In genomic region chr2:25931249-25931859, GRCm38 (mm10) we compare ENCODE assay signal across 8 mouse cellular contexts. TPM values are rescaled to one million over a fixed set of nuclear protein-coding genes. Genes with fewer than 3 reads are reported as not detected.
DNase-seq lines count a peak whose midpoint lies in the region; ATAC-seq and TF ChIP-seq lines count a peak whose summit lies in the region.

No protein-coding gene starts in this region.

- H3K27ac ChIP-seq in heart, embryonic 10.5 days, result no peak overlapping the region
- no peak overlapping the region for H3K27ac ChIP-seq in thymus, adult 2 months (ENCODE audit: control insufficient read depth, insufficient read depth, low read length)

- intact Hi-C loops in heart, postnatal 14 days (cut with DNase I), result loop anchor here (5.0 kb wide), 2 partner anchors 94 to 206 kb away; no protein-coding TSS in a partner anchor

- no peaks in the 10 kb centered on the region for H3K9me3 ChIP-seq in heart, embryonic 10.5 days

- peak; percentile 23 to 28 for DNase-seq in heart, postnatal 14 days
- no peak for DNase-seq in heart, embryonic 10.5 days (ENCODE audit: low spot score)
- DNase-seq in thymus, adult 2 months, result peak; percentile 22
- no peak for DNase-seq in thymus, adult 18-20 months
- DNase-seq in lung, adult 2 months, result no peak
- DNase-seq in ovary, postnatal 14 days (ENCODE audit: low spot score), result no peak
- no peak for DNase-seq in layer of hippocampus, adult 9-11 months

- TF ChIP-seq POLR2A in thymus, adult 2 months (IDR thresholded peaks at IDR 0.05; ENCODE audit: control insufficient read depth, extremely low read depth, insufficient read depth, low read length, poor library complexity), result no peak
- TF ChIP-seq POLR2A in lung, adult 2 months (IDR thresholded peaks at IDR 0.05; ENCODE audit: borderline replicate concordance, extremely low read depth, low read depth, low read length), result no peak

- WGBS in heart, embryonic 10.5 days, result 81% methylated on average over 6 of the region's 6 CpGs
- WGBS in thymus, adult 2 months, result 90% methylated on average over 6 of the region's 6 CpGs
- 77% methylated on average over 6 of the region's 6 CpGs for WGBS in lung, adult 2 months

- ATAC-seq in common myeloid progenitor, adult 5-6 weeks (replicated peaks; ENCODE audit: low read depth, poor library complexity, severe bottlenecking), result peak; percentile 54

- TF ChIP-seq CTCF in thymus, adult 2 months (IDR thresholded peaks at IDR 0.05; ENCODE audit: borderline replicate concordance, control insufficient read depth, extremely low read depth, insufficient read depth, low read length, poor library complexity), result no peak
- TF ChIP-seq CTCF in lung, adult 2 months (IDR thresholded peaks at IDR 0.05; ENCODE audit: insufficient read depth, low read length), result peak; percentile 57; the same call in 1 of the 2 replicates

- H3K27me3 ChIP-seq in heart, embryonic 10.5 days (ENCODE audit: insufficient read depth, poor library complexity, severe bottlenecking), result no peaks in the 10 kb centered on the region
- no peaks in the 10 kb centered on the region for H3K27me3 ChIP-seq in thymus, adult 2 months (ENCODE audit: control insufficient read depth, insufficient read depth, low read length)

- H3K36me3 ChIP-seq in heart, embryonic 10.5 days, result peaks cover 92% of the 10 kb centered on the region
- H3K36me3 ChIP-seq in thymus, adult 2 months (ENCODE audit: control insufficient read depth, insufficient read depth, low read length), result peaks cover 42% of the 10 kb centered on the region

- H3K4me1 ChIP-seq in heart, embryonic 10.5 days, result no peaks in the 10 kb centered on the region
- H3K4me1 ChIP-seq in thymus, adult 2 months (replicated peaks; ENCODE audit: control insufficient read depth, insufficient read depth, low read length), result no peaks in the 10 kb centered on the region
- no peaks in the 10 kb centered on the region for H3K4me1 ChIP-seq in lung, adult 2 months (ENCODE audit: control insufficient read depth, insufficient read depth, low read length)

- no peak overlapping the region for H3K4me3 ChIP-seq in heart, embryonic 10.5 days
- no peak overlapping the region for H3K4me3 ChIP-seq in thymus, adult 2 months (ENCODE audit: control insufficient read depth, insufficient read depth, low read length)
- no peak overlapping the region for H3K4me3 ChIP-seq in lung, adult 2 months (replicated peaks; ENCODE audit: extremely low read depth, low read depth, low read length)

RNA-seq across cellular contexts. Expression of gene Camsap1, which starts 51.7 kb away (rescaled TPM):
- total RNA-seq in heart, postnatal 14 days (2021), result 10 to 100 TPM; 28.4 to 37.7 TPM
- polyA plus RNA-seq in heart, embryonic 10.5 days (2016; fragmentation: Nextera tagmentation; extraction: Ambion mirVana), result 13.4 and 13.9 TPM in 2 replicates
- 20.7 and 21.7 TPM in 2 replicates for polyA plus RNA-seq in thymus, adult 2 months (2012; rRNA removed)
- total RNA-seq in common myeloid progenitor, adult 5-6 weeks (2017), result 46.6 and 58.5 TPM in 2 replicates
- 7.7 and 7.9 TPM in 2 replicates for polyA plus RNA-seq in lung, adult 2 months (2012; rRNA removed)

Comparison
In these comparisons a context has a peak if more than half of its experiments do, and no peak if none do; other contexts are left out.
1. DNase-seq: peak in heart, postnatal 14 days (2 of 2) and thymus, adult 2 months (single experiment); none in heart, embryonic 10.5 days (single experiment), thymus, adult 18-20 months (0 of 2), lung, adult 2 months (single experiment), ovary, postnatal 14 days (single experiment) and layer of hippocampus, adult 9-11 months (single experiment).